Mouse (Mus musculus): Measurements from ENCODE around the gene Cog5. TPM values are rescaled to one million over a fixed set of nuclear protein-coding genes. Genes with fewer than 3 reads are reported as not detected.

Gene Cog5
- polyA plus RNA-seq, 1 experiment from 2014 or later = 34.8 TPM

DNA sequence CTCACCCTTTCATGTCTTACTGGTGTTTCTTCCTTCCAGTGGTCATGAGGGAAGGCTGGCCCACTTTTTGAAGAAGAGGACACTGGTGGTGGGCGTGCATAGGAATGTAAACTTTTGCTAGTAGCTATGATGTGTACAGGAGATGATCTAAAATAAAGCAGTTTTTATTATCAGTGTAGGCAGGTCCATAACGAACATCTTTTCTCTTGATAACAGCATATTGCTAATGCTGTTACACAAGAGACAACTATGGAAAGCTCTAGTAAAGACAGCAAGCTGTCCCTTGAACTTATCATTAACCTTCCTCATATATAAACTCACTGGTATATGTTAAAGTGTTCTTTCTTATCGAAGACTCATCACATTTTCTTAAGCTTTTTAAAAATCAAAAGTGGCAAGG lies 282.9 kb downstream of the Cog5 start:
- Histone ChIP-seq H3K36me3 (ENCODE audit: control insufficient read depth, insufficient read depth, low read length) (peaks cover 5% of the 10 kb centered on the region; the same call in 1 of the 2 replicates), H3K27me3 (ENCODE audit: control insufficient read depth, insufficient read depth, low read length) (no peaks in the 10 kb centered on the region), H3K4me3 (ENCODE audit: low read depth, low read length) (no peak overlapping the region), H3K9ac (ENCODE audit: low read length) (no peak overlapping the region), H3K9me3 (ENCODE audit: control insufficient read depth, low read length) (no peaks in the 10 kb centered on the region), H3K27ac (ENCODE audit: low read depth, low read length) (no peak overlapping the region), H3K4me2 (ENCODE audit: low read depth) (no peak overlapping the region), H3K4me1 (ENCODE audit: control insufficient read depth, insufficient read depth, low read length) (no peaks in the 10 kb centered on the region)
- ATAC-seq (ENCODE audit: insufficient read depth, low FRiP score, low TSS enrichment) (no peak), DNase-seq (ENCODE audit: low spot score) (no peak)
- 94% methylated on average over 3 of the region's 3 CpGs for WGBS

DNA sequence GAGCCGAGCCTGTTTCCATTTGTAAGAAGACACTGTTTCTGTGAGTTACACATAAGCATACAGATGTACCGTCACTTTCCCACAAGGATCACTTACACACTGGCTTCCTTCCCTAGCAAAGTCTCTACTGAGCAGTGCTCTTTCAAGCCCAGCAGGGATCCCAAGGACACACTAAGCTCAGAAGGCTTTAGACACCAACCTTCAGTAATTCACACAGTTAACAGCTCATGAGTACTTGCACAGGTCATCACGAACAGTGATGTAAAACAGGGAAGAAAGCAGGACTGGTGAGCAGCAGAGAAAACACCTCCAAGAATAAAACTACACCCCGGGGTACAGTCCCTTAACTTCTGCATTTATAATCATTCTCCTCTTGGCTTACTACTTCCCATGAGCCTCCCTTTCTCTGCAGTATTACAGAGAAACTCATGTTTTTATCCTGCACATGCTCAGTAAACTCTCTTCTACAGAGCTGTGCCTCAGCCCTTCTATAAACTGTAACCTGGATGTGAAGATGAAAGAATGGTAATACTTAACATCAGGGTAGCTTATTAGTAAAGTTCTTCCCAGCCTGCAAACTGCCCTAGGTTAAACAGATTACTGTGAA lies 283.8 kb downstream of the Cog5 start:
- Histone ChIP-seq H3K36me3 (ENCODE audit: control insufficient read depth, insufficient read depth, low read length) (peaks cover 5% of the 10 kb centered on the region; the same call in 1 of the 2 replicates), H3K9me3 (ENCODE audit: control insufficient read depth, low read length) (no peaks in the 10 kb centered on the region), H3K4me3 (ENCODE audit: low read depth, low read length) (no peak overlapping the region), H3K9ac (ENCODE audit: low read length) (no peak overlapping the region), H3K27me3 (ENCODE audit: control insufficient read depth, insufficient read depth, low read length) (no peaks in the 10 kb centered on the region), H3K4me2 (ENCODE audit: low read depth) (no peak overlapping the region), H3K4me1 (ENCODE audit: control insufficient read depth, insufficient read depth, low read length) (no peaks in the 10 kb centered on the region), H3K27ac (ENCODE audit: low read depth, low read length) (no peak overlapping the region)
- DNase-seq (ENCODE audit: low spot score) (no peak), ATAC-seq (ENCODE audit: insufficient read depth, low FRiP score, low TSS enrichment) (no peak)
- 89% methylated on average over 4 of the region's 4 CpGs for WGBS

DNA sequence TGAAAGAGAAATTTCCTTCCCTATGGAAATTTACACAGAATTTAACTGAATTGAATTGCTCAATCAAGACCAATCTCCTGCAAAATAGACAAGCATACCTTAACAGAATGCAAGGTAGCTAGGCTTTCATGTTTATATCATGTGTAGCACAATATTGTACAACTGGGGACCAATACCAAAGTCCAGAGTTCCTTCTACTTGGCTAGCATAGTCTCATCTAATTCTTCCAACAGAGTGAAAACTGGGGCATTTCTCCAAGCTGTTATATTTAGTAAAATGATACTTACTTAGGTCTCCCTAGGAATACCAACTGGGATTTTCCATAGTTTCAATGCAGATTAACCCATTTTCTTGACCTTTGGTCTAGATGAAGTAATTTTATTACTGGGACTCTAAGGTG lies 284.4 kb downstream of the Cog5 start:
- no peak for DNase-seq (ENCODE audit: low spot score)
- H3K4me1 ChIP-seq (ENCODE audit: control insufficient read depth, insufficient read depth, low read length) = no peaks in the 10 kb centered on the region
- no peak overlapping the region for H3K4me2 ChIP-seq (ENCODE audit: low read depth)
- H3K36me3 ChIP-seq (ENCODE audit: control insufficient read depth, insufficient read depth, low read length) = peaks cover 5% of the 10 kb centered on the region; the same call in 1 of the 2 replicates
- H3K9me3 ChIP-seq (ENCODE audit: control insufficient read depth, low read length) = no peaks in the 10 kb centered on the region
- H3K4me3 ChIP-seq (ENCODE audit: low read depth, low read length) = no peak overlapping the region
- no peak for ATAC-seq (ENCODE audit: insufficient read depth, low FRiP score, low TSS enrichment)
- no peaks in the 10 kb centered on the region for H3K27me3 ChIP-seq (ENCODE audit: control insufficient read depth, insufficient read depth, low read length)
- H3K9ac ChIP-seq (ENCODE audit: low read length) = no peak overlapping the region
- H3K27ac ChIP-seq (ENCODE audit: low read depth, low read length) = no peak overlapping the region

DNA sequence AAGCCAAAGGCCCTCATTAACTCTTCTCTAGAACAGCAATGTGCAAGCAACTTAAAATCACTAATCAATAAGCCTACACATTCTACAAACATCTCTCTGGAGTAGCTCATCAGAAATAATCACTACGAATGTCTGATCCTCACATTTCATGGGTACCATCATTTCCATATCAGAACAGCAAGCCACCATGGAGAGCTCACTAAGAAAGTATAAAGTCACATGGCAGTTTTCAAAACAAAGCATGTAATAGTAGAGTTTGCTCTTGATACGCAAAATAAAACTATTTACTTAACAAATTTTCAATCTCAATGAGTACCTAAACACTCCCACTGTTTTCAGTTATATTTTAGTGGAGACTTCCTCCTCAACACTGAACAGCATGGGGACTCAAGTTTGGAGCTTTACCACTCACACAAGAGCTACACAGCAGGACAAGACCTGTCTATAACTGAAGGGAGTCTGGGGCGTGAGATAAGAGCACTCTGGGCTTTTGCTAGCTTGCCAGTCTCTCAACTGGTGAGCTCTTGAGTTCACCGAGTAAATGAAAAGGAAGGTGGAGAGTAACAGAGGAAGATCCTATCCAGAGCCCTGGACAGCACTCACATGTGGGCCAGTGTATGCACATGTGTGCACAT lies 288.5 kb downstream of the Cog5 start:
- H3K9ac ChIP-seq (ENCODE audit: low read length) = no peak overlapping the region
- H3K4me1 ChIP-seq (ENCODE audit: control insufficient read depth, insufficient read depth, low read length) = no peaks in the 10 kb centered on the region
- WGBS = 93% methylated on average over 4 of the region's 4 CpGs
- ATAC-seq (ENCODE audit: insufficient read depth, low FRiP score, low TSS enrichment) (no peak), DNase-seq (ENCODE audit: low spot score) (no peak)
- no peaks in the 10 kb centered on the region for H3K9me3 ChIP-seq (ENCODE audit: control insufficient read depth, low read length)
- peaks cover 2% of the 10 kb centered on the region; the same call in 1 of the 2 replicates for H3K36me3 ChIP-seq (ENCODE audit: control insufficient read depth, insufficient read depth, low read length)
- H3K27ac ChIP-seq (ENCODE audit: low read depth, low read length) = no peak overlapping the region
- no peak overlapping the region for H3K4me3 ChIP-seq (ENCODE audit: low read depth, low read length)
- H3K4me2 ChIP-seq (ENCODE audit: low read depth) = no peak overlapping the region
- no peaks in the 10 kb centered on the region for H3K27me3 ChIP-seq (ENCODE audit: control insufficient read depth, insufficient read depth, low read length)

DNA sequence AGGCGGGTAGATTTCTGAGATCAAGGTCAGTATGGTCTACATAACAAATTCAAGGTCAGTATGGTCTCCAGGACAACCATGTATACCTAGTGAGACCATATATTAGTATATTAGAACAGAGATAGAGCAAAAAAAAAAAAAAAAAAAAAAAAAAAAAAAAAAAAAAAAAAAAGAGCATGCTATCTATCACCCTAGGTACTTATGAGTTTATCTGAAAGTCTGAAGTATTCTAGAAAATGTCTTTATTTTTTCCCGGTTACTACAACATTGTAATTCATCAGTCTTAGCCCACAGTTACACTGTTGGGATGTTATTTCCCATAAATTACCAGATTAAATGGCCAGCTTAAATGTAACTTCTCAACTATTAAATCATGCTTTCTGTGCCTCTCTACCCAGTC lies 289.7 kb downstream of the Cog5 start:
- DNase-seq (ENCODE audit: low spot score) (no peak), ATAC-seq (ENCODE audit: insufficient read depth, low FRiP score, low TSS enrichment) (no peak)
- Histone ChIP-seq H3K27me3 (ENCODE audit: control insufficient read depth, insufficient read depth, low read length) (no peaks in the 10 kb centered on the region), H3K4me3 (ENCODE audit: low read depth, low read length) (no peak overlapping the region), H3K4me1 (ENCODE audit: control insufficient read depth, insufficient read depth, low read length) (no peaks in the 10 kb centered on the region), H3K4me2 (ENCODE audit: low read depth) (no peak overlapping the region), H3K36me3 (ENCODE audit: control insufficient read depth, insufficient read depth, low read length) (peaks cover 2% of the 10 kb centered on the region; the same call in 1 of the 2 replicates), H3K27ac (ENCODE audit: low read depth, low read length) (no peak overlapping the region), H3K9me3 (ENCODE audit: control insufficient read depth, low read length) (no peaks in the 10 kb centered on the region), H3K9ac (ENCODE audit: low read length) (no peak overlapping the region)
- WGBS = 98% methylated on average over 2 of the region's 2 CpGs

DNA sequence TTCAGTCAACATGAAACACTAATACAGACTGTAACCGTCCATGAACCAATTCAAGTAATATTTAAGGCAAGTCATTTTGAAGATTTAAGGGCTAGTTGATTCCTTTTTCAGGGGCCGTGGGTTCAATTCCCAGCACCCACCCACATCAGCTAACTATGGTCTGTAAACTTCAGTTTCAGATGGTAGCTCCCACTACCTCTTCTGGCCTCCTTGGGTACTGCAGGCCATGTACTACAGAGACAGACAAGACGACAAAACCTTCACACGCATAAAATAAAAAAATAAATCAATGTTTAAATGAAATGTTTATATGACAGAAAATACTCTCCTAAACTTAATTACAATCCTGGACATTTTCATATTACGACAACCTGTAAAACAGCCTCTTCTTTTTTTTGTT lies 292.8 kb downstream of the Cog5 start:
- H3K27ac ChIP-seq (ENCODE audit: low read depth, low read length) = no peak overlapping the region
- DNase-seq (ENCODE audit: low spot score) = peak; percentile 22
- H3K9ac ChIP-seq (ENCODE audit: low read length) = no peak overlapping the region
- H3K27me3 ChIP-seq (ENCODE audit: control insufficient read depth, insufficient read depth, low read length) = no peaks in the 10 kb centered on the region
- no peak overlapping the region for H3K4me3 ChIP-seq (ENCODE audit: low read depth, low read length)
- no peaks in the 10 kb centered on the region for H3K9me3 ChIP-seq (ENCODE audit: control insufficient read depth, low read length)
- WGBS = 94% methylated on average over 5 of the region's 5 CpGs
- H3K36me3 ChIP-seq (ENCODE audit: control insufficient read depth, insufficient read depth, low read length) = no peaks in the 10 kb centered on the region; the same call in 1 of the 2 replicates
- no peak overlapping the region for H3K4me2 ChIP-seq (ENCODE audit: low read depth)
- no peaks in the 10 kb centered on the region for H3K4me1 ChIP-seq (ENCODE audit: control insufficient read depth, insufficient read depth, low read length)
- ATAC-seq (ENCODE audit: insufficient read depth, low FRiP score, low TSS enrichment) = no peak

DNA sequence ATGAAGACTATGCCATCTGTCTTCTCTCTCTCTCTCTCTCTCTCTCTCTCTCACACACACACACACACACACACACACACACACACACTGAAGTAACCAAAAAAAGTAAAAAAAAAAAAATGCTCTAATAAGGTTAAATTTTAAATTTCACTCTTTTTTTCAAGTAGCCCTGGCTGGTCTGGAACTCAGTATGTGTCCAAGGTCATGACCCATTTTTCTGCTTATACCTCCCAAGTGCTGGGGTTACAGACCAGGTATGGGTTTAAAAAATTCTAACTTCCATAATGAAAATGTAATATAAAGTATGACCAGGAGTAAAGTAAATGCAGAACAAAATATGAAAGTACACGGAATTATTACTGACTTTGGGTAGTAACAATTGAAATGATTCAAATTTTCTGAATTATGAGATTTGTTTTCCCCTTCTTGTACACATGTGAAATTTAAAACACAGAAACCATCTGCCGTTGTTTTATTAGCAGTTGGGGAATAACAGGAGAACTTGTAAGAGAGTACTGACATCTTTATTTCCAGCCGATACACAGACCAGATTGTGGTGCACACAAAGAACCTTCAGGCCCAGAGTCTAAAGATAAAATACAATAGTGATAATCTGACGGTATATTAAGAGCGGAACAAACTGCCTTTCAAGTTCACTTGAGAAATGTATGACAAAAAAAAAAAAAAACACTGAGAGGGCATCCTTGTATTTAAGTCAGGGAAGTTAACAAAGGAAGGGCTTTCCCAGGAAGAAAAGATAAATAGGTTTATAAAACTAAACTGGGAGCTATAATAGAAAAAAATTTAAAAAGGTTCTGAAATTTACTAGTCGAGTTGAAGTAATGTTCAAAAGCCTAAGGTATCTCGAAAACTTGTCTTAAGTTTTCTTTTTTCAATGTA lies 293.7 kb downstream of the Cog5 start:
- Histone ChIP-seq H3K36me3 (ENCODE audit: control insufficient read depth, insufficient read depth, low read length) (no peaks in the 10 kb centered on the region; the same call in 1 of the 2 replicates), H3K9me3 (ENCODE audit: control insufficient read depth, low read length) (no peaks in the 10 kb centered on the region), H3K4me3 (ENCODE audit: low read depth, low read length) (peak overlapping the region; percentile 91), H3K9ac (ENCODE audit: low read length) (peak overlapping the region; percentile 98), H3K27me3 (ENCODE audit: control insufficient read depth, insufficient read depth, low read length) (no peaks in the 10 kb centered on the region), H3K4me2 (ENCODE audit: low read depth) (peak overlapping the region; percentile 44), H3K4me1 (ENCODE audit: control insufficient read depth, insufficient read depth, low read length) (no peaks in the 10 kb centered on the region), H3K27ac (ENCODE audit: low read depth, low read length) (peak overlapping the region; percentile 99)
- DNase-seq (ENCODE audit: low spot score) (no peak), ATAC-seq (ENCODE audit: insufficient read depth, low FRiP score, low TSS enrichment) (no peak)
- 28% methylated on average over 7 of the region's 7 CpGs for WGBS

DNA sequence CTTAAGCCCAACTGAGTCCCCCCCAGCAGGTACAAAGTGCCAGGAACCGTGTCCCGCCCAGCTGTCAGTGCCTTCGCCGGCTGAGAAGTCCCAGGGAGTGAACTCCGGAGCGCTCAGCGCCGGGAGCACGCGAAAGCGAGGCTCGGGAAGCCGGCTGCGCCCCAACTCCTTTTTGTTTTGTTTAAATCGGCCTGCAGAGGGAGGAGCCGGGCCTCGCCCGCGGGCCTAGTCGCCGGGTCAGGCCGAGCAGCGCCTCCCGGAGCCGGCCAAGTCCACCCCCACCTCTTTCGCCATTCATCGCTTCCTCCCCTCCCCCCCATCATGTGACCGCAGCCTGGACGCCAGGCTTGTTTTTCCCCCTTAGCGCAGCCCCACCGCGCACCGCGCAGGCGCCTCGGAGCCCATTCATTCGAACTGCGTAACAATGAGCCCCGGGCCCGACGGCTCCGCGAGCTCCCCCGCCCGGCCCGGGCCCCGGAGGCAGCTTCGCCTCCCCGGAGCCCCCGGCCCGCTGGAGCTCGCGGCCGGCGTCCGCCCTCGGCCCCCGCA lies 294.6 kb downstream of the Cog5 start:
- peak overlapping the region; percentile 99 for H3K27ac ChIP-seq (ENCODE audit: low read depth, low read length)
- under 1% methylated on average over 54 of the region's 58 CpGs for WGBS
- ATAC-seq (ENCODE audit: insufficient read depth, low FRiP score, low TSS enrichment) (peak; percentile 81), DNase-seq (ENCODE audit: low spot score) (peak; percentile 95)
- no peaks in the 10 kb centered on the region for H3K4me1 ChIP-seq (ENCODE audit: control insufficient read depth, insufficient read depth, low read length)
- peak overlapping the region; percentile 91 for H3K4me3 ChIP-seq (ENCODE audit: low read depth, low read length)
- H3K9me3 ChIP-seq (ENCODE audit: control insufficient read depth, low read length) = no peaks in the 10 kb centered on the region
- peak overlapping the region; percentile 44 for H3K4me2 ChIP-seq (ENCODE audit: low read depth)
- no peaks in the 10 kb centered on the region for H3K36me3 ChIP-seq (ENCODE audit: control insufficient read depth, insufficient read depth, low read length)
- H3K27me3 ChIP-seq (ENCODE audit: control insufficient read depth, insufficient read depth, low read length) = no peaks in the 10 kb centered on the region
- H3K9ac ChIP-seq (ENCODE audit: low read length) = peak overlapping the region; percentile 98
